Mouse (Mus musculus) cerebellum, adult 8-10 months (tissue): Measurements from ENCODE around the gene Sigirr.

Source experiments
- DNase-seq: peaks from one replicate; pipeline ENCODE4 v3.0.0; 2022

Sigirr gene

DNA sequence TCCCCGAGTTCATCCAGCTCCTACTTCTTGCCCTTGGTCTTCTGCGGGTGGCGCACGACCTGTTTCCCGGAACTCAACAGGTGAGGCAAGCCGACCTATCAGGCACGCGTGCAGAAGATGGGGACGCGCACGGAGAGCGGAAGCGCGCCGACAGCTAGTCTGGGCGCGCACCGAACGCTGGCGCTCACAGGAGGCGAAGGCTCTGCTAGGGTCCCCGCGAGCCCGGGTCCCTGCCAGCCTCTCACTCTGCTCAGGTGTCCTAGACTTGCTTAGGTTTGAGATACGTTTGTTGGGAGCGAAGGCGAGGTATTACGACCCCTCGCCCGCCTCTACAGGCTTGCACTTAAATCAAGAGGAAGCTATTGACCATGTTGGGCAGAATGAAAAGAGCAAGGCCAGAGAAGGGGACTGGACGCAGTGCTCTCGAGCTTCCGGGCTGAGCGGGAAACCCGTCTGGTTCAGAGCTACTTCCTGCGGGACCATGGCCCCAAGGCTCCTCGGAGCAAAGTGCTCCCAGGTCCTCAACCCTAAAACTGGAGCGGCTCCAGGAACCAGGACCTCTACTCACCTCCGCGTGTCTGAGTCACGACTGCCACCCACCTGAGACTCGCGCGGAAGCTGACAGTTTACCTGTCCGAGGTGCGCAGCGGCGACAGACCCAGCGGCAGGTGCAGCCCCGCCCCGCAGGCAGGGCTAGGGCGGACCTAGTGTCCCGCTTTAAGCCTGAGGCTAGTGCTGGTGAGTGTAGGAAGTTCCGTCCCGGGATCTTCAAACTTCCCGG lies at the start of gene Sigirr:
Sigirr (minus strand) TSS at position 662 of the 781 bp plus-strand sequence.
- no peak for DNase-seq

DNA sequence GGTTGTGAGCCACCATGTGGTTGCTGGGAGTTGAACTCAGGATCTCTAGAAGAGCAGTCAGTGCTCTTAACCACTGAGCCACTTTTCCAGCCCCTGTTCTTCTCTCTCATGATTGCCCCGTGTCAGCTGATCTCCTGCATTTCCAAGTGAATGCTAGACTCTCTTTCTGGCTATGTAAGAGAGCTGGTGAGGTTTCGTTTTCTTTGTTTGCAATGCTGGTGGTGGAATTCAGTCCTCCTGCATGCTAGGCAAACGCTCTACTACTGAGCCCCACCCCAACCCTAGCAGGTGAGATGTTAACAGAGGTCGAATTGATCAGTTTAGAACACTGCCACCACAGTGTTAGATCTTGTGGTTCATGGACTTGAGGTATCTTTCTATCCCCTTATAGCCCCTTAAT lies 48.3 kb upstream of the Sigirr start:
- no peak for DNase-seq

DNA sequence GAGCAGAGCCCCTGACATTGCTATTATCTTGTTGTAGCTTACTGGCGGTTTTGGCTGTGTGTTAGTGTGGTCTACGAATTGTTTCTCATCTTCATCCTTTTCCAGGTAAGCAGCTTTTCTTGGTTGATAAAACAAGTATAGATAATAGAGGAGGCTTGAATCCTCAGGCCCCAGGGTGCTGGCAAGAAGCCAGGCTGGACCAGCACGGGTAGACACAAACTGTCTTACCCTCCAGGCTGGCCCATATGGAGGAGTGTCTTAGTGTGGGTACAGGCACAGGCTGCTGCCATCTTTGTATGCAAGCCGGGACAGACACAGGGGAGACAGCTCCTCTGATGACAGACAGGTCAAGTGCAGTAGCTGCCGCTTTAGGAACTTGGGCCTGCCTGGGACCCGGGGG lies 46.7 kb upstream of the Sigirr start:
- DNase-seq = no peak

DNA sequence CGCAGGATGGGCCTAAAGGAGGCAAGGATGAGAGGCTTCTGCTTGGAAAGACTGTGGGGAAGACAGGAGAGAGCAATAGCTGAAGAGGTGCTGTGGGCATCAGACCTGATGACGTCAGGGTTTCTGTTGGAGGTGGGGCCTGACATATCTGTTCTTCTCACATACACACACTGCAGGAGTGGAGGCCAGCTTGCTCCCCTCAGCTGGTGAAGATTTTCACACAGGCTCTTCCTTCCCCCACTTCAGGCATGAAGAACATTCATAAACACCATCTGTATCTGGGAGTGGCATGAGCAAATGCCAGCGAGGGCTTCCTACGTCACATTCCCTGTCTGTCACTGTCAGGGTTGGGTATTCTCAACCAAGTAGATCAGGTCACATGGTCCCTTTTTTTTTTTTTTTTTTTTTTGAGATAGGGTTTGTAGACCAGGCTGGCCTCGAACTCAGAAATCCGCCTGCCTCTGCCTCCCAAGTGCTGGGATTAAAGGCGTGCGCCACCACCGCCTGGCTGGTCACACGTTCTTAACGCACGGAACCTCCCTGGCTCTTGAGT lies 45.7 kb upstream of the Sigirr start:
- DNase-seq = no peak

DNA sequence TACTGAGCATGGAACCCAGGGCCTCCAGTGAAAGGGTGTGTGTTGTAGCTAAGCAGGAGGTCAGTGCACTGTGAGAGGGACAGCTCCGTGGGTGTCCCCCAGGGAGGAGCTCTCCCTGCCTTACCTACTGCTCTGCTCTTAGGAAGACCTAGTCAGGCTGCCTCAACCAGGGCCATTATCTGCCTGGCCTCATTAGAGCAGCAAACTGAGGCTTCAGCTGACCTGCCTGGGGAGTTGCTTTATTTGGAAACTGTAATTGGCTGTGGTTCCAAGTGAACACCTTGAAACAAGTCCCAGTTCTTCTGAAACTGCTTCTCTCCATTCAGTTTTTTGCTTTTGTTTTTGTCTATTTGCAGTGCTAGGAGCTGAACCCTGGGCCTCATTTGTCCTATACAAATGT lies 45.0 kb upstream of the Sigirr start:
- no peak for DNase-seq

DNA sequence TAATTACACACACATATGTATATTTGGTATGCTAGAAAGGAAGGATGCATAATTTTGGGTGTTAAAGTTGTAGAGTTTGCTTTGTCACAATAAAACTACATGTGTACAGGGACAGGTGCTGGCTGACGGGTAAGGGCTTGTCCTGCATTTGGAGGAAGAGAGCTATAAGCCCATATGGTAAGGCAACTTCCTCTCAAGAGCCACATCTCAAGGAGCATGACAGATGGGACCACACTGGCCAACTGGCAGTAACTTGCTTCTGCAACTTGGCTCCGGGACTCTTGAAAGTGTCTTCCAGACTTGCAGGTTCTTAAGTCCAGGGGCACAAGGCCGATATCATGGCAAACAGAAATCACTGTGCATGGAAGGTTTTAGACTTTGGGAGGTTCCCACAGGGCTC lies 44.3 kb upstream of the Sigirr start:
- DNase-seq = no peak

DNA sequence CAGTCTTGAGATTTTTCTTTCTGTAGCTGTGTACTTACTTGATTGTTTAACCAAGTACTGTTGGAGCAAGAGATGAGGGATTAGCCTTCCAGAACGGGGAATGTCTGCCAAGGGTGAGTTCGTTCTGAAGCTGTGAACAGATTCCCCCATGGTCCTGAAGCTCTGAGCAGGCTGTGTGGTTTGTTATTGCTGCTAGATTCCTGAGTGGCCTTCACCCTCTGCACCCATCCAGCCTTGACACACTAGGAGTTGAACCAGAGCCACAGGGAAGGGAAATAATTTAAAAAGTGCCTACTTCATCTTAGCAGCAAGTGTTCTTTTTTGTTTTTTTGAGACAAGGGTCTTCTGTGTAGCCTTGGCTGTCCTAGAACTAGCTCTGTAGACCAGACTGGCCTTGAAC lies 43.5 kb upstream of the Sigirr start:
- DNase-seq = no peak

DNA sequence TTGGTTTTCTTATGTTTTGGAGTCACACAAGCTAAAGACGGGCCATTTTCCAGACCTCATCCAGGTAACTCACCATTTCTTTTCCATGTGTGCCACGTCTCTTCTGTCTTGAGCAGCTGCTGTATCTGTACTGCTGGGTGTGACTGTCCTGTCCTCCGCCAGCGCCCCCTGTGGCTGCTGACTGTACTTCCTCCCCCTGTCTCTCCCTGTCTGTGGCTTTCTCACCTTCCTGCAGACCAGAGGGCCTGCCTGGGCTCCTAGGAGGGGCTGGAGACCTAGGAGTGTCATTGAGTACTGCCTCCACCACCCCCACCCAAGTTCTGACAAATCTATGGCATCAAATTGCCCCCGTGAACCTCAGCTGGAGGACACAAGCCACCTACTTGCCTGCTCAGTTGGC lies 42.7 kb upstream of the Sigirr start:
- no peak for DNase-seq

DNA sequence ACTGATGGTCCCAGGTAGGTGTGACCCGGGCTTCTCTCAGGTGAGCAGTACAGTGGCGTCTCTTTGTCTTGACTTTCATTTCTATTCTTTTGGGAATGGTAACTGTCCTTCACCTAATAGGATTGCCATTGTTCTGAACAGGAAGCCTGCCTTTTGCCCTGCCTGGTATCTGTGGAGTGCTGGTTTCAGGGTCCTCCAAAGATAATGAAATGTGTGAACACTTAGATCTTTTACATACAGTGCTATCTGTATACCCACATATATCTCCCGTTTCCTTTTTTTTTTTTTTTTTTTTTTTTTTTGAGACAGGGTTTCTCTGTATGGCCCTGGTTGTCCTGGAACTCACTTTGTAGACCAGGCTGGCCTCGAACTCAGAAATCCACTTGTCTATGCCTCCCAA lies 41.0 kb upstream of the Sigirr start:
- no peak for DNase-seq

DNA sequence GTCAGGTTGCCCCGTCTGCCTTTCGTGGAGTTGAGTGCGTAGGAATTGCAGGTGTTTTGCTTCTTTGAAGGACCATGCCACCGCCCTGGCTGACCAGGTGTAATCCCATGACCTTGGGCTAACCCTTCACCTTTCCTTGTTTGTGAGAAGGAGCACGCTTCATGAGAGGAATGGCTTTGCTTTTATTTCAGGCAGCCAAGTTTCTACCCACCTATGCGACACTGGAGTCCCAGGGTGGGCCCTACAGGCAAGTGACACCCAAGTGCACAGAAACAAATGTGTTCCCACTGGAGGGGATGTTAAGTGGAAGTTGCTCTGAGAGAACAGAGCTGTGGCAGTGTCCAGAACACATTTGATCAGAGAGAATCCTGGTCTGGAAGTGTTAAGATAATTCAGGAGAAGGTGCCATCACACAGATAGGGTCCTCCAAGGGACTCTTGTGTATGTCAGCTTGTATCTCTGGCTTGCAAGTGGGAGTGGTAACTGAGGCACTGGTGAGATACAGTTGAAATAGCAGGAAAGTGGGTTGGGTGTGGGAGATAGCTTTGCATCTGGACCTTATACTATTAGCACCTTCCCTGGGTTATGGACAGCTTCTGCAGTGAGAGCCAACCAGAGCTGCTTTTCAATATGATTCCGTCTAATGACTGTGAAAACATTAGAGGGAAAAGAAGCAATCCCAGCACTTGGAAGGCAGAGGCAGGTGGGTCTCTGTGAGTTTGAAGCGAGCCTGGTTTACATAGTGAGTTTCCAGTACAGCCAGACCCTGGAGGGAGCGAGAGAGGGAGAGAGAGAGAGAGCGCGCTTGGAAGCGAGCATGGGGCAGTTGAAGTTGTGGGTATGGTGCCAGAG lies 31.8 kb upstream of the Sigirr start:
- DNase-seq = no peak

DNA sequence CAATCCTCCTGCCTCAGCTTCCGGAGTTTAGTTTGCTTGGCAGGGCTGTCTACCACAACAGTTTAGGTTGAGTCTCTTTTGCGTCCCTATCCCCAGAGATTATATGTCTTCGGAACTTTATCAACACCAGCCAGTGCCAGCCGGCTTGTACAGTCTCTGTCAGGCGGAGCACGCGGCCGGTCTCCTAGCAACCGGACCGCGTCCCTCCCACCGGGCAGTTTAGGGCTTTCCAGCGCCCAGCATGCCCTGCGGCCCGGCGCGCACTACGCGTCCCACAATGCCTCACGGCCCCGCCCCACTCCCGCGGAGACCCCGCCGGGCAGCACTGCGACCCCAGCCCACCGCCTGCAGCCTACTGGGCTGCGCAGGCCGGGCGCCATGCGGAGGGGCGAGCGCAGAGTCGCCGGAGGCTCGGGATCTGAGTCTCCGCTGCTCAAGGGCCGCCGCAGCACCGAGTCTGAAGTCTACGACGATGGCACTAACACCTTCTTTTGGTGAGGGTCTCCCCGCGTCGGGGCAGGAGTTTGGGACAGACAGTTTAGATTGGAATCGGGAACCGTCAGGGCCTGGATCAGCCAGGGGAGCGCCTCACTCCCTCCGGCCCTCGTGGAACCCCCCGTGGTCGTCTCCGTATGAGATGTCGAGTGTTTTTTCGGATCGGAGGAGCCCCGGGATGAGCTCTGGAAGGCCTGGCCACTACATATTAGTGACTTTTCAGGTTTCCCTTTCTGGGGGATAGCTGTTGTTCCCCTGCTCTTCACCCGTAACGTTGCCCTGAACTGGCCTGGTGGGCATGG lies 30.9 kb upstream of the Sigirr start:
- DNase-seq = peak; percentile 84

DNA sequence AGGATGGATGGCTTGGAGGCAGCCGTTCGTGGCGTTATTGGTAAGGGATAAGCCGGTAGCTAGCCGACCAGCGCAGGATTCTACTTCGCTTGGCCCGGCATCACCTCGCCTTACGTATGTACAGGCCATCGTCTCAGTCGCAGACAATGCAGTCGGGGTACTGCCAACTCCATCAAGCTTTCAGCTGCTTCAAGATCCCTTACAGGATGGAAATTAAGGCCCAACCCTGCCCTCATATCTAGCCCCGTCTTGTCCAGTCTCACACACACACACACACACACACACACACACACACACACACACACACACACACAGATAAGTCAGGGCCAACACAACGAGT lies 23.1 kb upstream of the Sigirr start:
- DNase-seq = no peak

DNA sequence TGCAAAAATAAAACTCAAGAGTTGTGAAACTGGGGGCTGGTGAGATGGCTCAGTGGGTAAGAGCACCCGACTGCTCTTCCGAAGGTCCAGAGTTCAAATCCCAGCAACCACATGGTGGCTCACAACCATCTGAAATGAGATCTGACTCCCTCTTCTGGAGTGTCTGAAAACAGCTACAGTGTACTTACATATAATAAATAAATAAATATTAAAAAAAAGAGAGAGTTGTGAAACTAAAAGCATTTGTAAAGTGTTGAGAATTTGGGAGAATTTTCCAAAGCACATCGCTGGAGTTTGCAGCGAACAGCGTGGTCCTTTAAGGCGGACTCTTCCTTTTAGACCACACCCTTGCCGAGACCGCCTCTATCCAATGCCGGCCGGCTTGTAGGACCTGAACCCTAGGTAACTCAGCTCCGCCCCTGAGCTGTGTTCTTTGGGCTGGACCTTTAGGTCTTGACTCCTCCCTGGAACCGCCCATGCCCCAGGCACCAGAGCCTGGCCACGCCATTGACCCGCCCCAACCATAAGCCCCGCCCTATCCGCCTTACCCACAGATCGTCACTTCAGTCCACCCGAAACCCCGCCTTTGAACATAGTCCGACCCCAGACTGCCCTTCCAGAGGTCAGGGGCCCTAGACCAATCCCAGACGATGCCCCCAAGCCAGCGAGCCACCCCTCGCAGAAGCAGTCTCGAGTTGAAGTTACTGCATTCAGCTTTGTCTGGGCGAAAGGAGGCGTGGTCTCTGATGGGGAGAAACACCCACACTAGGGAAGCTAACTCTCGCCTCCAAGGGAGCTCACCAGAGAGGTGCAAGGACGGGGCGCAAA lies 22.5 kb upstream of the Sigirr start:
- DNase-seq = peak; percentile 91

DNA sequence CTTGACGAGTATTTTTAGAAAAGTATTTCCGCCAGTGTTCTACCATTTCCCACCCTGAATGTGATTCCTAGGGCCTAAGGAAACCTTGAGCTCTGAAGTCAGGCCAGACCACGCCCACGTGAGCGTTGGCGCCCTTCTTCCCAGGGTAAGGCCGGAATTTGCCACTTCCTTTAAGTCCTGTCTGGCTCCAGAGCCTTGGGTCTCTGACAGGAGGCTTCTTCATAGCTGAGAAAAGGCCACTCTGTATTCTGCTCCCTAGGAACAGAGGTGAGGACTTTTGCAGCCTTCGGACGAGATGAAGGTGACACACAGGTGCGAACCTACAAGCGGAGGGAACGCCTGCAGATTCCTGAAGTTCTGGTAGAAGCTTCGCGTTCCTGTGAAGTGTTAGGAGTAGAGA lies 21.9 kb upstream of the Sigirr start, which contains the start of gene Ptdss2:
Ptdss2 (plus strand) TSS at position 138 of the 400 bp plus-strand sequence.
- no peak for DNase-seq

DNA sequence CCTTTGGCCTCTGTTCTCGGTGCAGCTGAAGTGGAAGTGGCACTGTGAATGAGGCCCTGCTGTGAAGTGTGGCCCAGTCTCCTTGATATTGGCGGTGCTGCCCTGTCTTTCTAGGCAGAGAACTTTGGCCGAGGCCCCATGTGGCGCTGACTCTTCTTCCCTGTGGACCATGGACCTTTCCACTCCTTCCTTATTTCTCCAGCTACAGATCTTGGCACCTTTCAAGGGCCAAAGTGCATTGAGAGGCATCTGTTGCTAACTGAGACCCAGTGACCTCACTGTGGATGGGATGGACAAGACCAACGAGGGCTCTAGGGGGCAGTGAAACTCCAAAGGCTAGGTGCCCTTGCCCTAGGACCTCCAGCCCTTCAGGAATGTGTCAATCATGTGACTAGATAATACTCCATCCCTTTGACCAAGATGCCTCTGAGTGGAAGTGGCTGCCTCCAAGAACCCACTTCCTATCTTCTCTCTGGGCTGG lies 20.7 kb upstream of the Sigirr start:
- no peak for DNase-seq

DNA sequence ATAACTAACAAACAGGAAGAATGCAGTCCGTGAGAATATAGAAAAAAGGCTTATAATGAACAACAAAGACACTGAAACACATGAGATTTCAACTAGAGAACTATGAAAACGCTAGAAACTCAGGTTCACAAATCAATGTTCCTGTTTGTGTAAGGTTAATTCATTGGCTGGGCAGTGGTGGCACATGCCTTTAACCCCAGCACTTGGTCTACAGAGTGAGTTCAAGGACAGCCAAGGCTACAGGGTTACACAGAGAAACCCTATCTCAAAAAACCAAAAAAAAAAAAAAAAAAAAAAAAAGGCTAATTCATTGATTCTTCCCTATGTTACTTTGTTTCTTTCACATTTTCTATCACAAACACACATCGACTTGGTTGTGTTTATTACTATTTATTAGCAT lies 20.2 kb upstream of the Sigirr start:
- no peak for DNase-seq

DNA sequence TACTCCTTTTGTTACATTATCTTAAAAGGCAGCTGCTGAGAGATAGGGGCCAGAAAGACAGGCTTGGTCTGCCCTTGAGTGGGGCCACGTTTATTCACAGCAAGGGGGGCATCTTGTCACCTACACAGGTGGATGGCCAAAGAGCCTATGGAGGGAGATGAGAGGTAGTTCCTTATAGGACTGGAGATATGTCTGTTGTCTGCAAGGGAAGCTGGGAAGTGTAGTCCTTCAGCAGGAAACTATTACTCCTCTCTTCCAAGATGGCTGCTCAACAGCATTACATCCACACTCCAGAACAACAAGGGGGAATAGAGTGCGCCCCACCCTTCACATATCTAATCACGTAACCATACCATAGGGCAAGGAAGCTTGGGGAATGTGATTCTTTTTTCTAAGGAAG lies 19.1 kb upstream of the Sigirr start:
- DNase-seq = no peak

DNA sequence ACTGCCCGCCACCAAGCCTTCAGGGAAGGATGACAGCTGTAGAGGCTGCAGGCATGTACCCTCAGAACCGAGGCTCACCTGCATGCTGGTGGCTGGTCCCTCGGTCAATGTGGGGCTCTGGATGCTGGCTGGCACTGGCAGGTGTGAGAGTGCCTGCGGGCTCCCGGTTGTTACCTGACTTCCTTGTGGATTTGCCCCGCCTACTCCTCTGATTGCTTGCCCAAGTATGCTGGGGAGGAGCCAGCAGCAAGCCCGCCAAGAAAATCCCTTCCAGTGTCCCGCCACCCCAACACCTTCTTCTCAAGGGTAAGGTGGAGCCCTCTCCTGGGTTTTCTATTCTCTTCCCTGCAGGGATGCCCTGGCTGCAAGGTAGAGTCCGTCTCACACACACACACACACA lies 17.3 kb upstream of the Sigirr start, which contains the start of gene Ano9:
Ano9 (minus strand) TSS at position 171 of the 400 bp plus-strand sequence.
- DNase-seq = no peak

DNA sequence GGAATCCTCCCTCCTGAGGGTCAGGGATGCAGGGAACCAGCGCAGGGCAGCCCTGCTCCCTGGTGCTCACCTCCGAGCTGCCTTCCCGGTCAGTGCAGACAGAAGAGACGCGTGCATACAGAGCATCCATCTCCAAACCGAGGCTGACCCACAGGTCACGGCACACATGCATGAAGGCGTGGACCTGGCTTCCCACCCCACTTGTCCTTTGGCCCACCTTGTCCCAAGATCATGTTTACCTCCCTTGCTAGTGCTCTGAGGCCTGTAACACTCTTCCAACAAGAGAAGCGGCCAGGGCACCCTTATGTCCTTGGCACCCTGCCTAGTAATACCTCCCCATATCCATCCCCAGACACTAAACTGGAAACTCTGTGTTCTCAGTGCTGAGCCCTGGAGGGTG lies 15.5 kb upstream of the Sigirr start:
- DNase-seq = no peak

DNA sequence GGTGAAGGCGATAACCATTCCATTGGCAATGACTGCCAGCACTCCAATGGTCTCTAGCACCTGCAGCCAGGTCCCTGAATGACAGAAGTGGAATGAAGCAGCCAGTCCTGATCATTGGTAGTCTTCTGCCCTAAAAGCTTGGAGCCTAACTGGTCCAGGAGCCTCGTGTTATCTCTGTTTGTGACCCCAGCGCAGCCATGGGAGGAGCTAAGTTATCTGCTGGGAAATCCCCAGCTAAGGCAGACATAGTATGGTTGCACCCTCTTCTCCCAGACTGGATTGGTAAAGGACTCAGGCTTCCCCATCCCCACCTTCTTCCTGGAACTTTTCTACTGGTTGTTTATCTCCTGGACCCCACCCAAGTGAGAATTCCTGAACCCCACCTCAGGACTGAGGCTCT lies 2.8 kb upstream of the Sigirr start:
- DNase-seq = no peak

DNA sequence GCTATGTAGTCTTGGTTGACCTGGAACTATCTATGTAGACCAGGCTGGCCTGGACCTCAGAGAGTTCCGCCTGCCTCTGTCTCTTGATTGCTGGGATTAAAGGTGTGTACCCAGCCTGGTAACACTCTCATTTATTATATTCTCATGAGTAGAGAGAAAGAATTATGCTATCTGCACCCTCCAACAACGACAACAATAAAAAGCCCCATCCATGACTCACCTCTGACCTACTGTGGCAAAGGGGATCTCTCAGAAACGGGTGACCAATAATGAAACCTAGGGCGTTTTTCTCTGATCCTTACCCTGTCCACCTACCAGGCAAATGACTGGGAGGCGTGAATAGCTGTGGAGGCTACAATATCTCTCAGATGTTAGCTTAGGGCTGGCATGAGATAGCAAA lies 3.2 kb downstream of the Sigirr start:
- DNase-seq = no peak

DNA sequence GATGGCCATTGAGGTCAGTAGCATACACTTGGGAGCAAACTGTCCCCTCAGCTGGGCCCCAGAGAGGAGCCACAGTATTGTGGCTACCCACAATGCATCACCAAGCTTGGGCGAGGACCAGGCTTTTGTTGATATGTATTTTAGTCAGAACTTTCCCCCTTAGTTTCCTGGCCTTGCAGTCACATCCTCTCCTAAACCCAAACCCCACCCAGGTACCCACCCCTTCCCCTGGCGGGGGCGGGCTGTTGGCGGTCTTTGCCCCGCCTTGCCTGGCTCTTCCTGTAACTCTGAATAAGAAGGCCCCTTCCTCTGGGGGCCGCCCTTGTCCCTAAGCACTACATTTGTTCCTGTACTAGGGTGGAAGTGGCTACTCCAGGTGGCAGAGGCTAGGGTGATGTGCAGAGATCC lies 3.7 kb downstream of the Sigirr start:
- DNase-seq = no peak
